Mouse (Mus musculus) CH12.LX (cell line): ENCODE data around the gene Odf3l2. TPM values are rescaled to one million over a fixed set of nuclear protein-coding genes. Genes with fewer than 3 reads are reported as not detected.

Experiments used
- DNase-seq: peaks from one replicate; pipeline ENCODE4 v3.0.0-alpha.2; 2013; ENCODE audit errors: extremely low read depth
- H3K27ac ChIP-seq: 2 replicates; pipeline ENCODE4 v1.5.1; 2012; ENCODE audit warnings: low read depth, mild to moderate bottlenecking, control low read depth, moderate library complexity; ENCODE audit not compliant: insufficient read depth
- H3K27me3 ChIP-seq: replicated peaks from 2 replicates; pipeline ENCODE3; 2012; ENCODE audit warnings: inconsistent platforms
- H3K36me3 ChIP-seq, 2 experiments: replicated peaks in 1 of 2; 2 replicates each; pipeline versions ENCODE3 to v1.6.1; 2012; ENCODE audit warnings: inconsistent platforms in 1 of 2, low read length in 1 of 2, mild to moderate bottlenecking in 1 of 2, mixed read lengths in 1 of 2, moderate library complexity in 1 of 2; ENCODE audit not compliant: control insufficient read depth in 1 of 2, insufficient read depth in 1 of 2
- H3K4me1 ChIP-seq, 2 experiments: 2 replicates each; pipeline ENCODE4 v1.6.1; 2012; ENCODE audit warnings: inconsistent platforms in 1 of 2, moderate library complexity in 1 of 2; ENCODE audit not compliant: insufficient read depth in 2 of 2, control insufficient read depth in 1 of 2
- H3K4me2 ChIP-seq: 2 replicates; pipeline ENCODE4 v1.6.1; 2012; ENCODE audit warnings: low read depth, mild to moderate bottlenecking, control low read depth; ENCODE audit not compliant: poor library complexity, insufficient read depth, severe bottlenecking
- H3K4me3 ChIP-seq, 3 experiments: fragments of 150-350 bp in 1 of 3; sonication (generic) in 1 of 3; replicated peaks in 1 of 3; 2 replicates each; pipeline versions ENCODE3 to v1.5.1; 2011 to 2012; ENCODE audit warnings: low read depth in 2 of 3, low read length in 2 of 3, mild to moderate bottlenecking in 2 of 3, moderate library complexity in 2 of 3, control low read depth in 1 of 3, improper control_type of control experiment in 1 of 3, inconsistent platforms in 1 of 3, mixed read lengths in 1 of 3; ENCODE audit not compliant: poor library complexity in 1 of 3
- H3K79me2 ChIP-seq: replicated peaks from 2 replicates; pipeline ENCODE4 v1.6.1; 2012; ENCODE audit warnings: mild to moderate bottlenecking, moderate library complexity; ENCODE audit not compliant: control insufficient read depth, poor library complexity, insufficient read depth, severe bottlenecking; ENCODE audit errors: extremely low read depth
- H3K9ac ChIP-seq: 2 replicates; pipeline ENCODE4 v1.6.1; 2012; ENCODE audit warnings: low read depth, mild to moderate bottlenecking, control low read depth, moderate library complexity; ENCODE audit not compliant: insufficient read depth
- H3K9me3 ChIP-seq: replicated peaks from 2 replicates; pipeline ENCODE3; 2012; ENCODE audit warnings: low read length, inconsistent platforms, mixed read lengths
- BHLHE40 ChIP-seq: IDR thresholded peaks from 2 replicates; pipeline ENCODE4 v1.6.1; 2011; ENCODE audit warnings: mild to moderate bottlenecking, low read depth, low read length, improper control_type of control experiment
- CHD2 ChIP-seq: IDR thresholded peaks from 2 replicates; pipeline ENCODE4 v1.6.1; 2011; ENCODE audit warnings: low read length, improper control_type of control experiment
- CTCF ChIP-seq, 2 experiments: IDR thresholded peaks in 1 of 2; conservative IDR thresholded peaks in 1 of 2; 2 replicates each; pipeline ENCODE4 v1.5.1; 2011 to 2012; ENCODE audit warnings: low read depth in 2 of 2, low read length in 2 of 2, improper control_type of control experiment in 1 of 2, inconsistent platforms in 1 of 2, mild to moderate bottlenecking in 1 of 2, moderate library complexity in 1 of 2
- ELF1 ChIP-seq: IDR thresholded peaks from 2 replicates; pipeline ENCODE4 v1.6.1; 2014; ENCODE audit warnings: low read depth, mild to moderate bottlenecking, inconsistent platforms, low read length, improper control_type of control experiment
- JUN ChIP-seq: IDR thresholded peaks from 2 replicates; pipeline ENCODE4 v1.6.1; 2011; ENCODE audit warnings: low read depth, mild to moderate bottlenecking, low read length, improper control_type of control experiment, moderate library complexity; ENCODE audit not compliant: insufficient read depth
- KAT2A ChIP-seq: IDR thresholded peaks from 2 replicates; pipeline ENCODE4 v1.6.1; 2012; ENCODE audit warnings: low read length, improper control_type of control experiment, inconsistent platforms; ENCODE audit not compliant: insufficient replicate concordance
- MAX ChIP-seq: IDR thresholded peaks from 2 replicates; pipeline ENCODE4 v1.6.1; 2011; ENCODE audit warnings: low read length, improper control_type of control experiment
- MXI1 ChIP-seq: IDR thresholded peaks from 2 replicates; pipeline ENCODE4 v1.6.1; 2011; ENCODE audit warnings: mild to moderate bottlenecking, low read depth, low read length, improper control_type of control experiment
- MYC ChIP-seq: IDR thresholded peaks from 2 replicates; pipeline ENCODE4 v1.6.1; 2011; ENCODE audit warnings: low read depth, mild to moderate bottlenecking, improper control_type of control experiment, low read length
- NRF1 ChIP-seq: IDR thresholded peaks from 2 replicates; pipeline ENCODE4 v1.6.1; 2014; ENCODE audit warnings: low read depth, mild to moderate bottlenecking, inconsistent platforms, low read length, improper control_type of control experiment, moderate library complexity
- PAX5 ChIP-seq: IDR thresholded peaks from 2 replicates; pipeline ENCODE4 v1.6.1; 2012; ENCODE audit warnings: low read length, inconsistent platforms, mixed read lengths
- POLR2A ChIP-seq: IDR thresholded peaks from 2 replicates; pipeline ENCODE4 v1.6.1; 2011; ENCODE audit warnings: low read depth, mild to moderate bottlenecking, improper control_type of control experiment, low read length
- RAD21 ChIP-seq: IDR thresholded peaks from 2 replicates; pipeline ENCODE4 v1.6.1; 2011; ENCODE audit warnings: low read depth, mild to moderate bottlenecking, low read length, improper control_type of control experiment, moderate library complexity
- SIN3A ChIP-seq: IDR thresholded peaks from 2 replicates; pipeline ENCODE4 v1.6.1; 2012; ENCODE audit warnings: low read length, improper control_type of control experiment, inconsistent platforms
- SMC3 ChIP-seq: IDR thresholded peaks from 2 replicates; pipeline ENCODE4 v1.6.1; 2011; ENCODE audit warnings: low read depth, low read length, improper control_type of control experiment
- TBP ChIP-seq: conservative IDR thresholded peaks from 2 replicates; pipeline ENCODE4 v1.6.1; 2011; ENCODE audit warnings: low read depth, low read length, improper control_type of control experiment
- TCF12 ChIP-seq: IDR thresholded peaks from 2 replicates; pipeline ENCODE4 v1.6.1; 2014; ENCODE audit warnings: low read depth, mild to moderate bottlenecking, inconsistent platforms, low read length, improper control_type of control experiment
- USF1 ChIP-seq: IDR thresholded peaks from 2 replicates; pipeline ENCODE4 v1.6.1; 2014; ENCODE audit warnings: low read depth, mild to moderate bottlenecking, inconsistent platforms, low read length, improper control_type of control experiment
- USF2 ChIP-seq: conservative IDR thresholded peaks from 2 replicates; pipeline ENCODE4 v1.6.1; 2011; ENCODE audit warnings: low read depth, low read length, improper control_type of control experiment
- dilution Hi-C: fragments of 300-500 bp; cut with MboI; formaldehyde crosslinking; loops from 2 replicates; pipeline ENCODE4 v1.14.3; 2020; ENCODE audit warnings: low sequenced_read_pairs; ENCODE audit not compliant: extremely low pct_unique_long_range_greater_than_20kb, extremely low pct_ligation_motif_present
- in situ Hi-C: fragments of 300-500 bp; cut with MboI; formaldehyde crosslinking; loops from 3 replicates; pipeline ENCODE4 v1.14.3; 2019; ENCODE audit warnings: low sequenced_read_pairs, low pct_ligation_motif_present, low pct_unique_long_range_greater_than_20kb, mixed read lengths
- polyA plus RNA-seq: library from polyadenylated mRNA; unstranded; fragments of >175 nt; gene quantifications from 2 replicates; pipeline ENCODE4 v1.2.1, GENCODE M21; 2012; ENCODE audit warnings: low read depth; ENCODE audit not compliant: insufficient read length
- total RNA-seq, 2 experiments: library from RNA; depleted of rRNA; stranded (reverse); fragments of 300-350 nt in 1 of 2; fragments of >200 nt in 1 of 2; gene quantifications; 2 replicates each; pipeline ENCODE4 v1.2.3; 2012 to 2014

The Odf3l2 gene
- total and polyA plus RNA-seq, 3 experiments: not detected

GRCm38 (mm10) chr10:79682916-79683582 lies 37.5 kb upstream of the Odf3l2 start:
- no peaks in the 10 kb centered on the region for H3K27me3 ChIP-seq
- H3K27ac ChIP-seq: no peak overlapping the region
- peak; percentile 74 for DNase-seq
- TF ChIP-seq PAX5 (no peak), USF2 (no peak), MXI1 (no peak; the same call in 1 of the 2 replicates), BHLHE40 (no peak), CHD2 (no peak), SMC3 (peak; percentile 46), TCF12 (no peak), POLR2A (no peak), JUN (no peak), USF1 (no peak), CTCF (conservative IDR thresholded peaks at IDR 0.05 in 1 of 2, IDR thresholded peaks at IDR 0.05 in 1 of 2; ENCODE audit: low read depth in 2 of 2, low read length in 2 of 2) (peak in 1 of 2 experiments; percentile 68; a peak in 2 of 4 replicates), SIN3A (peak; percentile 23; the same call in 1 of the 2 replicates), NRF1 (0 out of 2 replicates have a peak, but pooled peaks have one; percentile 14), TBP (no peak), KAT2A (no peak), ELF1 (no peak), RAD21 (peak; percentile 40)
- peaks cover 31% of the 10 kb centered on the region for H3K79me2 ChIP-seq
- peaks cover 24 to 35% of the 10 kb centered on the region in 2 experiments for H3K4me1 ChIP-seq
- H3K36me3 ChIP-seq: peaks cover 34 to 47% of the 10 kb centered on the region in 2 experiments
- H3K4me2 ChIP-seq: peak overlapping the region; percentile 69
- H3K4me3 ChIP-seq: peak overlapping the region; percentile 92 to 98 (median 93)
- peak overlapping the region; percentile 97 for H3K9ac ChIP-seq
- dilution Hi-C loops: no loop called here
- in situ Hi-C loops: no loop called here
- peaks cover 2% of the 10 kb centered on the region for H3K9me3 ChIP-seq

GRCm38 (mm10) chr10:79682551-79682915 lies 37.0 kb upstream of the Odf3l2 start:
- no peak for DNase-seq
- Histone ChIP-seq H3K4me2 (peak overlapping the region; percentile 69; the same call in 1 of the 2 replicates), H3K27ac (peak overlapping the region; percentile 58), H3K36me3 (peaks cover 28 to 42% of the 10 kb centered on the region in 2 experiments), H3K79me2 (peaks cover 31% of the 10 kb centered on the region), H3K4me3 (peak overlapping the region; percentile 92 to 98 (median 93)), H3K27me3 (no peaks in the 10 kb centered on the region), H3K9ac (peak overlapping the region; percentile 97), H3K4me1 (peaks cover 24 to 35% of the 10 kb centered on the region in 2 experiments), H3K9me3 (peaks cover 2% of the 10 kb centered on the region)
- peak; percentile 47; the same call in 1 of the 2 replicates for TF ChIP-seq MYC
- TF ChIP-seq BHLHE40: 0 out of 2 replicates have a peak, but pooled peaks have one; percentile 42
- TF ChIP-seq MAX: peak; percentile 30; the same call in 1 of the 2 replicates
- no peak for TF ChIP-seq MXI1
- in situ Hi-C loops (no loop called here), dilution Hi-C loops (no loop called here)
